Mouse (Mus musculus): ENCODE results near the gene Npm1.

The Npm1 gene

DNA sequence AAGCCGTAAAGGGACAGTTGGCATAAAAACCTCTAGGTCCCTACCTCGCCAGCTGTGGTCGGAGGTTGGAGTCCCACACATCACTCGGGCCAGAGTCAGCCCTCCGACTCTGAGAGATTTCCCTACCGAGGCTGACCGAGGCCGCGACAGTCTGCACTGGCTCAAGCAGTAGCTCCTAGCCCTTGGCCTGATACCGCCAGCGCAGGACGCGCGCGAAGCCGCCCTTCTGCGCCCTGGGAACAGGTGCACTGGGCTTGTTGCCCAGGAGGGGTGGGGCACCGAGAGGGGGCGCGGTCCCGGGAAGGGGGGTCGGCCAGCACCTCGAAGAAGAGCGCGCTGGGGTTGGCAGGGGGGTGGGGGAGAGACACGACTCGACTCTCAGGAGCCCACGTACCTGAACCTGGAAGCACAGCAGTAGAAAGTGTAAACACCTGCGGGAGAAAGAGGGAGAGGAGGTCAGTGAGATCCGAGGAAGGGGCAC is 16.3 kb downstream of the Npm1 start:
- in situ Hi-C loops (cut with MboI, MseI) = loop anchor here (25.0 kb wide), 1 partner anchor 534 kb away; no protein-coding TSS in a partner anchor

DNA sequence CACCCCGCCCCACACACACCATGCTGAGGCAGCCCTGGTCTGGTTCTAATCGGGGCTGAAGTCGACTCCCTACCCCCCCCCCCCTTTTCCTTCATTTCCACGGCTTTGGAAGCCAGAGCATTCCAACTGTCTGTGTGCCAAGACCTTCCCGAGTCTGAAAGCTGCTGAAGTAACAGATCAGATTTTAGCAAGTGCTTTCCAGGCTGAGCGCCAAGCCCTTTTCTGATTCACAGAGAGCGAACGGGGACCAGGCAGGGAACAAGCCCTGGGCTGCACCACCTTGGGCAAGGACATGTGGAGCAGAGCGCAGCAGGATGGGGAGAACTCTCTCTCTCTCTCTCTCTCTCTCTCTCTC is 16.9 kb downstream of the Npm1 start:
- in situ Hi-C loops (cut with MboI, MseI) = loop anchor here (25.0 kb wide), 1 partner anchor 534 kb away; no protein-coding TSS in a partner anchor

DNA sequence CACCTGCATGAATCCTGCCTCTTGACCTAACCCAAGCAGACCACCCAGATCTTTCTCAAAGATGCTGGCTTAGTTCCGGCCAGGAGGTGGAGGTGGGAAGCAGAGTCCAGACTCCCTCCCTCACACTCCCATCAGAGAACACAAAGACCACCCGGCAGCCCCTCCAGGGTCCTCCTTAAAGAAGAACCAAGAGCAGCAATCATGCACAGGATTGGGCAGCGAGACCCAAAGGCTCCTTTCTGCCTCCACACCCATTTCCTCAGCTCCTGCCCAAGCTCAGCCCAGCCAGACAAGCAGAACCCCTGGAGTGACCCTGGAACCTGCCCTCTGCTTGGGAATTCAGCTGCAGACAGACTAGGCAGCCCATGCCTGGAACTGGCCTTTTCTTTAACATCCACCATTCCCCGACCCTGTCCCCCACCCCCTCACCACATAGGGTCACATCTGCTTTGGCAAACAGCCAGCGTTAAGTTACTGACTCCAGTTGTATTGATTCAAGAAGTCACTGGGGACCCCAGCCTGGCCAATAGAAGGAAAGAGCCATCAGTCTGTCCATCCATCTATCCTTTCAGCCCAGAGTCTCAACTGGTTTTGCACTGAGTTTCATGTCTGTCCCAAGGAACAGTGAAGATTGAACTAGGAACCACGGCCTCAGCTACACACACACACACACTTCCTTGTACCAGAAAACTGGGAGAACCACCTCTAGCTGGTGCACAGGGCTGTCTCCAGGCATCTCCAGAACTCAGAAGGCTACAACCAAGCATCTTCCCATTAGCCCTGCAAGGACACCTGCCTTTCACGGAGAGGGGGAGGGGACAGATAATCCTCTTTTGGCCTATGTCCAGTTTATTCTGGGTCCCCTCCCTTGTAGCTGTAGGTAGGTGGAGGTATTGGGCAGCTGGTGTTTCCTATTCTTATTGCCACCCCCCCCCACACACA is 17.5 kb downstream of the Npm1 start:
- in situ Hi-C loops (cut with MboI, MseI) = loop anchor here (25.0 kb wide), 1 partner anchor 533 kb away; no protein-coding TSS in a partner anchor

- in situ Hi-C loops (cut with MboI, MseI) = loop anchor here (25.0 kb wide), 1 partner anchor 532 kb away; no protein-coding TSS in a partner anchor
These were observed 19.1 kb downstream of the Npm1 start for GRCm38 (mm10) chr11:33143906-33144305.

GRCm38 (mm10) chr11:33142801-33143200 is 20.2 kb downstream of the Npm1 start:
- in situ Hi-C loops (cut with MboI, MseI) = loop anchor here (25.0 kb wide), 1 partner anchor 530 kb away; no protein-coding TSS in a partner anchor

DNA sequence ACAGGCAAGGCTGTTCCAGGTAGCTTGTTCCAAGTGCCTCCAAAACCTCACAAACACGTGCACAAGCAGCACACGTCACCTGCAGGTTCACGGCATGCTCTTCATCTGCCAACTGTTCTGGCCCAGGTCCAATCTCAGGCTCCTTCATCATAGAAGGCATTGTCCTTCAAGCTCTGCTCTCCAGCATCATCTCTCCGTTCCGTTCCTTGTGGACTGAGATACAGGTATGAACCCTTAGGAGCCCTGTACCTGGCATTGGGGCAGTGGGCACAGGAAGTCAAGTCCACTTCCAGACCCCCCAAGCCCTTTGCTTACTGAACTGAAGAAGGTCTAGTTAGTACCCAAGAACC is 22.9 kb downstream of the Npm1 start:
- in situ Hi-C loops (cut with MboI, MseI) = loop anchor here (25.0 kb wide), 1 partner anchor 528 kb away; no protein-coding TSS in a partner anchor

DNA sequence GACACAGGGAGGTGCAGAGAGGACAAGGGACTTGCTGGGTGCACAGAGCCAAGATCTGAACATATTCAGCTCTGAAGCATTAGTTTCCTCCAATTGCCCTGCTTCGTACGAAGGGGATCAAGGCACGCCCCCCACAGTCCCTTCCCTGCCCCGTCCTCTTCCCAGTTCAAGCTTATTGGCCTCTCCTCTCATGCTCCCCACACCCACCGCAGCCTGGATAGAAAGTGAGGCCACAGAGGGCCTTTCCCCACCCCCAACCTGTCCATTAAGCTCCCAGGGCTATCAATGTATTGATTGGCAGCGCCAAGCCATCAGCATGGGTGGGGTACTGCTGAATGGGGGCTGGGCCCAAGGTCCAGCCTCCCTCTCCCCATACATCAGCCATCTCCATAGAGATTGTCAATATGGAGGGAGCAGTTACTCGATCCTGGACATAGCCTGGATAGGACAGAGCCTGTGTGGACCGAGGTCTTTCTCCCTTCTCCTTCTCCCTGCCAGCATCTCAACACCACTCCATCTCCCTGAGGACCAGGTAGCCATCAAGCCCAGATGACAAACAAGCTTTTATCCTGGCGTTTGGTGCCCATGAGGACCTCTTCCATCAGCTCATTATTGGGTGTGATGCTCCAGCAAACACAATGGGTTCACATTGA is 23.4 kb downstream of the Npm1 start:
- in situ Hi-C loops (cut with MboI, MseI) = loop anchor here (25.0 kb wide), 1 partner anchor 527 kb away; no protein-coding TSS in a partner anchor

- in situ Hi-C loops (cut with MboI, MseI) = loop anchor here (25.0 kb wide), 1 partner anchor 526 kb away; no protein-coding TSS in a partner anchor
These were observed 24.3 kb downstream of the Npm1 start for GRCm38 (mm10) chr11:33138686-33139085.

GRCm38 (mm10) chr11:33134391-33134986 is 28.5 kb downstream of the Npm1 start:
- in situ Hi-C loops (cut with MboI, MseI) = loop anchor here (25.0 kb wide), 1 partner anchor 522 kb away; no protein-coding TSS in a partner anchor

DNA sequence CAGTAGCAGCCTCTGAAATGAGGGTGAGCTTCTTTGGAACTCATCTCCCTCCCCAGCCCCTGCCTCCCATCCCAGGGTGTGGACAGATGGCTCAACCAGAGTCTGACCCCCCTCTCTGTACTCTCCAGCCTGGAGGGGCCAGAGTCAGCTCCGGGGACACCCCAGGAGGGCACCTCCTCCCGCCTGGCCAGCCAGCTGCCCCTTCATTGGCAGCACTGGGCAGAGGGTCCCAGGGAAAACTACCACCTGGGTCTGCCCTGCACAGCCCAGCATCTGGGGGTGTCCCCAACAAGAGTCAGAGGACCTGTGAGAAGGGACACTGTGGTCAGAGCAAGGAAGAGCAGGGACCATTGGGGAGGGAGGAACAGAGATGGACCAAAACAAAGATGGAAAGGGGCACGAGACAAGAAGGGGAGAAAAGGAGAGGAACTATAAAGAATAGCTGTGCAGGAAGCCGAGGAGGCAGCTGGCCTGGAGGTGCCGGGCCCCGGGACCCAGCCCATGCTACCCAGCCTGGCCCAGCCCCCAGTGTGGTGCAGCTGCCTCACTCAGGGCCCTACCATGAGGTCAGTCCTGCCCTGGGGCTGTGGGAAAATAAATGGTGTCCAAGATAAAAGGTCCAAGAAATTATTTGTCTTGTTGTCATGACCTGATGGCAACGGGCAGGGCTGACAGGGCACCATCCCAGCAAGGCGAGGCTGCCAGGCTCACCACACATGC is 30.2 kb downstream of the Npm1 start:
- in situ Hi-C loops (cut with MboI, MseI) = loop anchor here (25.0 kb wide), 1 partner anchor 520 kb away; no protein-coding TSS in a partner anchor

GRCm38 (mm10) chr11:33127058-33127457 is 35.9 kb downstream of the Npm1 start:
- in situ Hi-C loops (cut with MboI, MseI) = loop anchor here (25.0 kb wide), 1 partner anchor 515 kb away; no protein-coding TSS in a partner anchor

DNA sequence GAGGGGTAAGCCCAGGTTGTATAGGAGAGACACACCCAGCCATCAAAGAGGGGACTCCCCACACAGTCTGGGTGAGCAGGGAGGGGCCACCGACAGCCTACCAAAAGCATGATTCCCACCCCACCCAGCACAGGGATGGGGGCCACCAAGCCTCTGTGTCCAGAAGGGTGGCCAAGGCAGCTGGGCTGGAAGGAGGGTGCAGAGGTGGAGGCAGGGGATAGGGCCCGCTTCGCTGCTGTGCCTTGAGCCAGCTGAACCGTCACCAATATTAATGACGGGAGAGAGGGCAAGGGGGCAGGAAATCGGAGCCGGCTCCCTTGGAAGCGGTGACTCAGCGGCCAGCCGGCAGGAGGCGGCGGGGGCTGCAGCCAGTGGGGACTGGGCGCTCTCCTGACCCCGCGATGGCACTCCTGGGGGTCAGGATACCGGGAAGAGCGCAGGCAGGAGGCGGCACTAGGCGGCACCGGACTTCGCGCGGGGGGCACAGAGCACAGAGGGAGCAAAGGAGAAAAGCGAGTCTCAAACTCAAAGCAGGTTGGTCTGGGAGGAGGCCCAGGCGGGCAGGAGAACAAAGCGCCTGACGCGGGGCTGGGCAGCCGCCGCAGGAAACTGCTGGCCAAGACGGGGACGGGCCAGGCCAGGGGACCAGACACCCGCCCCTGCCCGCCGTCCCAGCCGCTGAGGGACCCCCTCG is 40.3 kb downstream of the Npm1 start:
- in situ Hi-C loops (cut with MboI, MseI) = no loop called here

DNA sequence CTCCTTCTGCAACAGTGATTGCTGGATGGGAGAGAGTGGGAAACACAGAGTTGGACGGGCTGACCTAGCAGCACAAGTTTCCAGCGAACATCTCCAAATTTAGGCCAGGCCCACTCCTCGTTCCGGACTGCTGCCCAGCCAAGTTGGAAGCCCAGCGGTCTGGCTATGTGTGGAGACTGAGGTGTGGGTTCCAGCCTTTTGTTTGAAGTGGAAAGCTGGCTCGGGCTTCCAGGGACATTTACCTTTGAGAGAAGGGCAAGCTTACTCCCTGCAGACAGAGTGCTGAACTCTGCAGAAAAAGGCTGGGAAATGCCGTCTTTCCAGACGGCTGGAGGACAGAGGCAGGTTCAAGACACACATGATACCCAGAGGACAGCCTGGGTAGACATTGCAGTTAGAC is 43.5 kb downstream of the Npm1 start:
- in situ Hi-C loops (cut with MboI, MseI) = no loop called here

DNA sequence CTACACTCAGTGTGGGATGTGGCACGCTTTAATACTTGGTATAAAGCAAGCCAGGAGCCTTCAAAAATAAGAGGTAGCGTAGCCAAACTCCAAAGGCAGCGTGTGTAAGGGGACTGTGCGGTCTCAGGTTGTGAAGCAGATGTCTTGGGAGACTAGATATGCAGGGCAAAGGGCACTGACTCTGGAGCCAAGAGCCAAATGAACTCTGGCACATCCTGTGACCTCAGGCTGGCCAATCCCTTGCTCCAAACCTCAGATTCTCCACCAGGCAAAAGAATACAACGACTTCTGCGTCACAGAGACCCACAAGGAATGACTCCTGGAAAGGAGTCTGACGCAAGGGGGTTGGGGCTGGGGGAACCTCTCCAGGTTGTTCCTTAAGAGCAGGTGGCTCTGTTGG is 43.9 kb downstream of the Npm1 start:
- in situ Hi-C loops (cut with MboI, MseI) = no loop called here

GRCm38 (mm10) chr11:33118480-33118879 is 44.5 kb downstream of the Npm1 start:
- in situ Hi-C loops (cut with MboI, MseI) = no loop called here

- in situ Hi-C loops (cut with MboI, MseI) = no loop called here
These were observed 47.2 kb downstream of the Npm1 start for GRCm38 (mm10) chr11:33115796-33116195.

- in situ Hi-C loops (cut with MboI, MseI) = no loop called here
These were observed 50.6 kb downstream of the Npm1 start for GRCm38 (mm10) chr11:33112407-33112806.

DNA sequence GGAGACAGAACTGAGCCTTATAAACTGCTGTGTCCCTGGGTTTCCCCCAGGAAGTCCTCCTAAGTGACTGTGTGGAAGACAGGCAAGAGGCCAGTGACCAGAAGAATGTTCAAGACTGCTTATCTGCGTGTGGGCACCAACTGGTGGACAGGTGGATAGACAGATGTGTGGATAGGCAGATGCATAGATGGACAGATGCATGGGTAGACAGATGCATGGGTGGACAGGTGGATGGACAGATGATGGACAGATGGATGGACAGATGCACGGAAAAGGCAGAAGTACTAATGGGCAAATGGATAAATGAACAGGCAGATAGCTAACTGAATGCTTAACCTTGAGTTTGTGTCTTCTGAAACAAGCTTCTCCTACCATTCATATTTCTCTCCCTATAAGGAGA is 52.9 kb downstream of the Npm1 start:
- in situ Hi-C loops (cut with MboI, MseI) = no loop called here

DNA sequence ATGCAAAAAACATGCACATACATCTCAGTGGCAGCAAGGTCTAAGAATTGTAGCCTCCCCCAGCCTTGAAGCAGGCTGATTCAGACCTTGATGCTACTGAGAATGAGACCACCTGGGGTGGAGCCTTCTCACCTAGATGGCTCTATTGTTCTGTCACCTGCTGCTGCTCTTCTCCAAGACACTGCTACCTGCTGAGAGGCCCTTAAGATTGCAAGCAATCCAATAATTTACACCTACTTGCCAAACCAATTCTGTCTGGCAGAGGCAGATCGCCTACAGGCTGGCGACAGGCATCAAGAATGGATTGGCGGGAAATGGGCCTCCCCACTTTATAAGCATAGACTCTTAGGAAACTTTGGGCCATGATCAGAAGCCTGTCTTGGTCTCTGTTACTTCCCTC is 55.5 kb downstream of the Npm1 start:
- in situ Hi-C loops (cut with MboI, MseI) = no loop called here

GRCm38 (mm10) chr11:33104911-33105316 is 58.1 kb downstream of the Npm1 start:
- in situ Hi-C loops (cut with MboI, MseI) = no loop called here
